Mouse (Mus musculus) left cerebral cortex, postnatal 25 days (tissue): ENCODE measurements around the gene Wdr17. TPM values are rescaled to one million over a fixed set of nuclear protein-coding genes. Genes with fewer than 3 reads are reported as not detected.
"Not testable (repeated sequence)": the region's sequence is repeated elsewhere in the genome, so short reads cannot be mapped to it uniquely, and the experiment has no call there.

Experiments used
- DNase-seq, 2 experiments: peaks; one replicate each; pipeline ENCODE4 v3.0.0; 2022; ENCODE audit warnings: low spot score in 2 of 2, mixed read lengths in 1 of 2
- intact Hi-C: fragments of 180-260 bp; cut with DNase I; formaldehyde crosslinking; loops from one replicate; pipeline ENCODE4 v1.15.1; 2025
- total RNA-seq, 2 experiments: library from RNA; stranded (reverse); gene quantifications; 2 replicates each; pipeline ENCODE4 v1.2.3; 2021

Wdr17 gene
- total RNA-seq, 2 experiments from 2014 or later: 34.0 to 52.0 TPM

GRCm38 (mm10) chr8:54638634-54639033 is 248.3 kb downstream of the Wdr17 start:
- DNase-seq: no peak
- intact Hi-C loops: no loop called here

DNA sequence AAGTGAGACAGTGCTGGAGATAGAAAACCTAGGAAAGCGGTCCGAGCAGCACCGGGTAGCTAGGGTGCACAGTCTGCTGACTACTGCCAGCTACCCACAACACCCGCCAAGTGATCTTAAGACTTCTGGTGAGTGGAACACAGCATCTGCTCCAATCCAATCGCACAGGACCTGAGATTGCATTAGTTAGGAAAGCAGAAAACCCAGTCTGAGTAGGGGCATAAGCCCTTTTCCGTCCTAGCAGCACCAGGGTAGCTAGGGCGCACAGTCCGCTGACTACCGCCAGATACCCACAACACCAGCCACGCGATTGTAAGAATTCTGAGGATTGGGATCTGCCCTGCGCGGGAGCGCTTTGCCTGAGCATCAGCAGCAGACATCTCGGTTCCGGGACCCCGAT is 270.3 kb downstream of the Wdr17 start:
- DNase-seq, intact Hi-C loops: not testable (repeated sequence)

GRCm38 (mm10) chr8:54610238-54610637 is 276.7 kb downstream of the Wdr17 start:
- DNase-seq: no peak
- intact Hi-C loops: no loop called here

- no peak for DNase-seq
- intact Hi-C loops: no loop called here
These were observed 277.6 kb downstream of the Wdr17 start for GRCm38 (mm10) chr8:54609336-54609735.

DNA sequence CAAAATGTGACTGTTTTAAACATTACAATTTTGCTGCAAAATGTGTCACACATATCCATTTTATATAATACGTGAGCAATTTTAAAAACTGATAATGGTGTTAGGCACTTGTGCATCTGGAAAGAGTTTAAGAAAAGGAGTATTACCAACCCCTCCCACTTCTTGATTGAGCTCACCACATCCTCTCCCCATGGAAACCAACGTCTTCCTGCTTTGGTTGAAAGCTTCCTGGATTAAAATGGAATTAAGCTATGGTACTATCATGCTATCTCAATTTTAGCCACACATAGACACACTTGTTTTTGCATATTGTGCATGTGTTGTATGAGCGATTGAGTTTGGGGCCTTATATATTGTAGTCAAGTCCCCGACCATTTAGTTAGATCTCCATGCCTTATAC is 283.5 kb downstream of the Wdr17 start:
- DNase-seq: no peak
- intact Hi-C loops: no loop called here

- intact Hi-C loops: no loop called here
- peak; percentile 56 to 66 for DNase-seq
These were observed 286.2 kb downstream of the Wdr17 start, which contains the start of gene Spata4 for GRCm38 (mm10) chr8:54600671-54601251. Spata4 (plus strand) TSS chr8:54600781.

DNA sequence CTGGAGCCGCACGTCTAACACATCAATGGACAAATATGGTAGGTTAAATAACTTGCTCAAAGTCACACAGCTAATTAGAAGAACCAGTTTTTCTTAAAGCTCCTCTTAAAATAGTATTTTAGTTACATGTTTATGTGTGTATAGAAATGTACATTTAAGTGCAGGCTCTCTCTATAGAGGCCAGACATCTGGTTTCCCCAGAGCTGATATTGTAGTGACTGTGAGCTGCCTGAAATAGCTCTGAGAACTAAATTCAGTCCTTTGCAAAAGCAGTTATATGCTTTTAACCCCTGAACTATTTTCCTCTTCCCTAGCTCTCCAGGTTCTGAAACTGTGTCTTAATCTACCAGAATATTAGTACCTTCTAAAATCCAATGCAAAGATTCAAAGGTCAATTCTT is 289.6 kb downstream of the Wdr17 start:
- peak in 1 of 2 experiments; percentile 56 for DNase-seq
- intact Hi-C loops: no loop called here

- intact Hi-C loops: no loop called here
- peak in 1 of 2 experiments; percentile 77 for DNase-seq
These were observed 290.0 kb downstream of the Wdr17 start for GRCm38 (mm10) chr8:54596940-54597339.

- intact Hi-C loops: no loop called here
- DNase-seq: no peak
These were observed 290.9 kb downstream of the Wdr17 start for GRCm38 (mm10) chr8:54596051-54596450.

- peak in 1 of 2 experiments; percentile 73 for DNase-seq
- intact Hi-C loops: loop anchor here (5.0 kb wide), 1 partner anchor 37 kb away; no protein-coding TSS in a partner anchor
These were observed 292.4 kb downstream of the Wdr17 start for GRCm38 (mm10) chr8:54594634-54595033.

DNA sequence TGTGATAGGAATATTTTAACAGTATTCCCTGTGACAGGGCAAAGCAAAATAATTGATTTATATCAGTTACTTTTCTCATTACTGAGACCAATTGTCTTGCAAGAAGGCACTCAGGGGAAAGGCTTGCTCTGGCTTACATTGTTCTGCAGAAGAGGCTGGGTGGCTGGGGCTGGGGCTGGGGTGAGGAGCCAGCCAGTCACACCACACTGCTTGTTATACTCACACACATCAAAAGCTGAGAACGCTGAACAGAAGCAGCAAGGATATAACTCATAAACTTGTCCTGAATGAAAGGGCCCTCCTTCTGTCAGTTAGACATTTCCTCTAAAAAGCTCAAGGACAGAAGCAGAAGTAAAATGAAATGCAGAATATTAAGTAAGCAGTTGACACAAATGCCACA is 304.1 kb downstream of the Wdr17 start:
- intact Hi-C loops: no loop called here

GRCm38 (mm10) chr8:54581436-54581835 is 305.5 kb downstream of the Wdr17 start:
- intact Hi-C loops: no loop called here
- no peak for DNase-seq

More for the DNA sequence above, 304.1 kb downstream of the Wdr17 start:
- no peak for DNase-seq

Other genes with a start within 250 kb of the Wdr17 start
- 1,000 to 10,000 TPM; 1,139 to 1,241 TPM for gene Gpm6a, start 67.7 kb upstream of the Wdr17 start, total RNA-seq